Mouse (Mus musculus) CD4-positive helper T cell, adult 2 months (primary cell): ENCODE measurements around the gene Ahctf1.
A peak's percentile ranks its signal among the peaks of the same experiment; 100 is the strongest.

Experiments
- DNase-seq: peaks from one replicate; pipeline ENCODE4 v3.0.0-alpha.2; 2012; ENCODE audit warnings: low read depth, missing footprints, low spot score

Gene Ahctf1

GRCm38 (mm10) chr1:179804140-179804881 lies 831 bp upstream of the Ahctf1 start:
- no peak for DNase-seq

GRCm38 (mm10) chr1:179802610-179803512 lies 619 bp downstream of the Ahctf1 start, which contains the start of gene Gm10518:
TSS of gene Gm10518 (plus strand) at chr1:179803376.
- no peak for DNase-seq

- peak; percentile 10 for DNase-seq
These were observed 4.7 kb downstream of the Ahctf1 start for GRCm38 (mm10) chr1:179798794-179799193.

- no peak for DNase-seq
These were observed 16.2 kb downstream of the Ahctf1 start for GRCm38 (mm10) chr1:179787281-179787680.

- no peak for DNase-seq
These were observed 18.0 kb downstream of the Ahctf1 start for GRCm38 (mm10) chr1:179785502-179785901.

- DNase-seq: no peak
These were observed 19.4 kb downstream of the Ahctf1 start for GRCm38 (mm10) chr1:179784098-179784497.

GRCm38 (mm10) chr1:179776831-179777230 lies 26.6 kb downstream of the Ahctf1 start:
- no peak for DNase-seq

GRCm38 (mm10) chr1:179760553-179760952 lies 42.9 kb downstream of the Ahctf1 start:
- no peak for DNase-seq

- DNase-seq: no peak
These were observed 43.4 kb downstream of the Ahctf1 start for GRCm38 (mm10) chr1:179760086-179760485.

- DNase-seq: no peak
These were observed 47.0 kb downstream of the Ahctf1 start for GRCm38 (mm10) chr1:179756477-179756876.

GRCm38 (mm10) chr1:179753006-179753405 lies 50.5 kb downstream of the Ahctf1 start:
- no peak for DNase-seq

GRCm38 (mm10) chr1:179752276-179752675 lies 51.2 kb downstream of the Ahctf1 start:
- DNase-seq: no peak

GRCm38 (mm10) chr1:179745171-179745570 lies 58.3 kb downstream of the Ahctf1 start, which contains the start of gene Kif28:
TSS of gene Kif28 (minus strand) at chr1:179745271.
- DNase-seq: no peak

- DNase-seq: no peak
These were observed 59.8 kb downstream of the Ahctf1 start for GRCm38 (mm10) chr1:179743593-179744193.

- DNase-seq: no peak
These were observed 67.0 kb downstream of the Ahctf1 start for GRCm38 (mm10) chr1:179736483-179736882.

GRCm38 (mm10) chr1:179734500-179735474 lies 68.7 kb downstream of the Ahctf1 start:
- DNase-seq: peak; percentile 47

GRCm38 (mm10) chr1:179731391-179731790 lies 72.1 kb downstream of the Ahctf1 start:
- no peak for DNase-seq

- DNase-seq: no peak
These were observed 74.8 kb downstream of the Ahctf1 start for GRCm38 (mm10) chr1:179728661-179729060.

- DNase-seq: no peak
These were observed 80.5 kb downstream of the Ahctf1 start for GRCm38 (mm10) chr1:179722811-179723469.

GRCm38 (mm10) chr1:179715786-179716185 lies 87.7 kb downstream of the Ahctf1 start:
- no peak for DNase-seq
